Mouse (Mus musculus) embryo, embryonic 11 days (tissue): ENCODE results near the gene E130116L18Rik.
"Not testable (repeated sequence)": the region's sequence is repeated elsewhere in the genome, so short reads cannot be mapped to it uniquely, and the experiment has no call there.

Experiments
- DNase-seq: peaks from one replicate; pipeline ENCODE4 v3.0.0-alpha.2; 2015

Gene E130116L18Rik

DNA sequence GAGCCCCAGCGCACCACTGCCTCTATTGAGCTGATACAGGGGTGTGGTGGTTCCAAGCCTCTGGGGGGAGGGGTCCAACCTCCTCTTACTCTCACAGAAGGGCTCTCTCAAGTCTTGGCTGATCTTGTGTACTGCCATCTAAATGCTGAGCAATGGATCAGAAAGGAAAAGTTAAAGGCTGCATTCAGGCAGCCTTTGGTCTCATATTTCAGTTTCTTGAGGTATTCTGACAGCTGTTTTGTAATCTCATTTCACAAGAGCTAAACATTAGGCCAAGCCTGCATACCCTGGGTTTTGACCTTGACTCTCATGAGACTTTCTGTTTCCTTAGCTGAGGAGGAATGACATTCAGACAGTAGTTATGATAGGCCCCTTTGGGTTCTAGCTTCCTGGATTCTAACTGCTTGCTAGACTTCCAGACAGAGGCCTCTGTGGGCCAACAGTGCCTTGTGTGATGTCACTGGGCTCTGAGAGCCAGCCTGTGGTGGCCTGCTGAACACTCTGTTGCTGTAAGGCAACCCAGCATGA lies 41.9 kb downstream of the E130116L18Rik start, which contains the start of gene Galntl5:
Gene Galntl5 (plus strand): TSS at position 457 of the 528 bp plus-strand sequence.
- DNase-seq = no peak

DNA sequence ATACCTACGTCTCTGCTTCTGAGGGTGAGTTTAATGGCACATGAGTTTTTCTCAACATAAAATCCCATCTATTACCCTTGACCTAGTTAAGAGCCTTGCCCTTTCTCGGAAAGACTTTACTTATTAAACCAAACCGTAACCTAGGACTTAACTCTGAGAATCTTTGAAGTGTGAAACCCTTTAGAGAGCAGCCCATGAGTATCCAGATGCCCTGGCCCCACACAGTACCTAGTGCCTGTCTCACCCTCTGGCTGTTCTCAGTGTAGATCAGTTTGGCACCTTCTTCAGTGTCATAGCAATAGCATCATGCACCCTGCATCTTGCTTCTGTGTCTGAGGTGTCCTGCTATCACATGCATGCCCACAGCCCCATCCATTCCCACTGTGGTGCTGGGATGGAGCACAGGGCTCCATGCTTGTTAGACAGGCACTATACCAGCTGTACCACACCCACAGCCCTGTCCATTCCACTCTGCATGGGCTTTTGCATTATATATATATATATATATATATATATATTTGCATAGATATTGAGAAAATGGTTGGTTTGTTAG lies 42.9 kb downstream of the E130116L18Rik start:
- no peak for DNase-seq

DNA sequence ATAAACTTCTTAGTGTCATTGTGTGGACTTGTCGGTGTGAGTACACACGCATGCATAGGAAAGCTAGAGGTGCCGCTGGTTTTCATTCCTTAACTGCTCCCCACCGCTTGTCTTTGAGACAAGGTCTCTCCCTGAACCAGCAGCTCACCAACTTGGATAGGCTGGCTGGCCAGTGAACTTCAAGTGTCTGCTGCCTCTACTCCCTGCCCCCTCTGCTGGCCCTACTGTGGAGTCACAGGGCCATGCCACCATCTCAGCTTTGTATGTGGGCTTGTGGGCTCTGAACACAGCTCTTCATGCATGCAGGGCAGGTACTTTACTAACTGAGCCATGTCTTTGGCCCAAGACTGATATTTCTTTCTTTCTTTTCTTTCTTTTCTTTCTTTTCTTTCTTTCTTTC lies 43.7 kb downstream of the E130116L18Rik start:
- no peak for DNase-seq

DNA sequence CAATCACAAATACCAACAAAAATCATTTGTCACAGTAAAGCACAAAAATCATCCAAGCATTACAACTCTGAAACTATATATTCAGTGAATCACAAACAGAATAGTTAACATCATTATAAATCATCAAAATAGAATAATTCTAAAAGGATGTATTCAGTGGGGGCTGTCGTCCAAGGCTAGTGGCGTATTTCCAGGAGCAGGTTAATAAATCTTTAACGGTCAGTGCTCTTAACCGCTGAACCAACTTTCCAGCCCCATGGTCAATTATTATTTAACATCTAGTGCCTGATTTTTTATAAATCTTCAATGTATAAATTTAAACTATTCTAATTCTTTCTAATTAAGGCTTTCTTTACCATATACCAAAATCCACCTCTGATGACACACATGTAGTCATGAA lies 44.4 kb downstream of the E130116L18Rik start:
- not testable (repeated sequence) for DNase-seq

DNA sequence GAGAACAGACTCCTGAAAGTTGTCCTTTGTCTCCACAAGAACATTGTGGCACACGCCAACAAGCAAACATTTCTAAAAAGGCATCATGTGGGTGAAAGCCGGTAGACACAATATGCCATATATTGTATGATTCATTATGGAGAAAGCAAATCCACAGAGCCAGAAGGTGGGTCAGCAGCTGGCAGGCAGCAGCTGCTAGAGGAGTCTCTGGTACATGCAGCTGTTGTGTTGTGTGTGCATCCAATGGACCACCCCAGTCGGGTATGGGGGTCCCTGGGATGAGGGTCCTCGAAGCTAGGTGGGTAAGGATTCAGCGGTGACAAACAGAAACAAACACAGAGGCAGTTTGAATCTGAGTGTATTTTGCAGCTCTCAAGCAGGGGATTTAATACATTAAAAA lies 45.0 kb downstream of the E130116L18Rik start:
- not testable (repeated sequence) for DNase-seq
